Mouse (Mus musculus): ENCODE results near the gene Prkcz.

DNA sequence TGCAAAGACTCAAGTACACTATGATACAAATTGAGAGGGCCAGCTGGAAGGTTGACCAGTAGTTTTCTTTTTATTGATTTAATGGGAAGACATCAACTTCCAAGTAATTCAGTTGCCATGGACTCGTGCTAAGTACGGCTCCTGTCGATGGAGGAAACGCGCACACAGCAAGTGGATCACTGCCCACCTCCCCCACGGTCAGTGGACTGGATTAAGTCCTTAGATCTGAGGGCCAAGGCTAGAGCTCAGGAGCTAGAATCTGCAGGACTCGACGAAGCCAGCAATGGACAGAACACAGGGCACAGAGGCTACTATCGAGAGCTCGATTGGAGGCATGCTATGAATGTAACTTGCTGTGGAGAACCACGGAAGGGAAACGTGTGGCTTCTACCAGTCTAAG, 52.5 kb downstream of the Prkcz start:
- no peak for TF ChIP-seq CTCF (conservative IDR thresholded peaks at IDR 0.05 in 1 of 2, IDR thresholded peaks at IDR 0.05 in 1 of 2; ENCODE audit: low read depth in 2 of 2, low read length in 2 of 2)
- TF ChIP-seq UBTF (IDR thresholded peaks at IDR 0.05; ENCODE audit: low read depth, low read length), result no peak
- TF ChIP-seq NRF1 (IDR thresholded peaks at IDR 0.05; ENCODE audit: low read depth, low read length), result no peak
- TF ChIP-seq MAX (IDR thresholded peaks at IDR 0.05; ENCODE audit: low read length), result no peak
- TF ChIP-seq NELFE (IDR thresholded peaks at IDR 0.05; ENCODE audit: low read depth, low read length), result no peak
- TF ChIP-seq CHD1 (IDR thresholded peaks at IDR 0.05; ENCODE audit: low read depth, low read length), result no peak
- no peak for TF ChIP-seq EP300 (IDR thresholded peaks at IDR 0.05; ENCODE audit: low read length)
- no peak for TF ChIP-seq MYC (IDR thresholded peaks at IDR 0.05; ENCODE audit: low read depth, low read length)
